Mouse (Mus musculus): ENCODE results near the gene Ttll13.
A peak's percentile ranks its signal among the peaks of the same experiment; 100 is the strongest.

Gene Ttll13

GRCm38 (mm10) chr7:80246148-80246721, at the start of gene Ttll13:
Ttll13 (plus strand) TSS chr7:80246376.
- peak; percentile 98 for DNase-seq (ENCODE audit: low read depth, low spot score)

- DNase-seq (ENCODE audit: low read depth, low spot score) = no peak
These were observed 48.8 kb upstream of the Ttll13 start for GRCm38 (mm10) chr7:80197371-80197770.

DNA sequence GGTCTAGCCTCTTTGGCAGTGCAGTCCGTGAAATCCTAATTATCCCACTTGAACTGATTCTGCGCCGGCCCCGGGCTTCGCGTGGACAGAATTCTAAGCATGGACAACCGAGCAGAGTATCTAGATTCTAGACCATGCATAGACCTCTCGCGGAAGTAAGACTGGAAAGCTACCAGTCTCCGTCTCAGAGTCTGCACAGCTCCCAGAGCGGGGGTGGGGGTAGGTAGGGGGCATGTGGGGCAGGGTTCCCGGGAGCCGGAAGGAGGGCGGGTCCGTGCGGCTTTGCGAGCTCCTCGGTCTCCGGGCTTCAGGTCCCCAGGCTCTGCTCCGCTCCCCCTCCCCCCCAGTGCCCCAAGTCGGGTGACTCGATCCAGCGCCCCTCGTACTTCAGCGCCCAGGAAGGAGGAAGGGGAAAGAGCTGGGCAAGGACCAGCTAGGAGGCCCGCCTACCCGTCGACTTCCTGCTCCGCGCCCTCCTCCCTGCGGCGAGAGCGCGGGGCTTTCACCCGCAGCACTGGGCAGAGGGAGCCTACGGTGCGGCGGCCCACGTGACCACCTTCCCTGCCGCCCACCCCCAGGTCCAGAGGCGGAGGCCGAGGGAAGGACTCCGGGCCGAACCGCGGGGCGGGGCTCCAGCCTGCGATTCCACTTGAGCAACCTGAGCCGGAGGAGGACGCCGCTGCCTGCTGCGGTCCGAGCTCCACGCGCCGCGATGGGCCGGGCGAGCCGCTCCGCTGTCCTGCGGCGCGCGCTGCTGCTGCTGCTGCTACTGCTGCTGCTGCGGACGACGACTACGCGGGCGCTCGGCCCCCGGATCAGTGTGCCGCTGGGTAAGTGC, 48.0 kb upstream of the Ttll13 start:
- peak; percentile 93 for DNase-seq (ENCODE audit: low read depth, low spot score)

DNA sequence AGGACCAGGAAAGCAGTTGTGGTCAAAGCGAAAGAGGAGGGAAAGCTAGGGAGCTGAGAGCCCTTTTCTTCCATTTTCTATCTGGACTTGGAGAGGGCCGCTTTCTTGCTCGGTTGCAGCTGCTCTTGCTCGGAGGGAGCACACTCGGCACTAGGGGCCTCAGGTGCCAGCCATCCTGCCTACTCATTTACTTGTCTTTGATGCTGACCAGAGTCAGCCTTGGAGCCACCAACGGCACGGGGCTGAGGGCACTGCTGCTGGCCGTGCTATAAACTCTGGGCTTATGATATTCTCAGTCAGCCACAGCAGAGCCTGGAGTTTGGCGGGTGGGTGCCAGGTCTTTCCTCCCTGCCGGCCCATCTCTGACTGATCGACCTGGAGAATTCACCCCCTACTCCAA, 47.3 kb upstream of the Ttll13 start:
- no peak for DNase-seq (ENCODE audit: low read depth, low spot score)

GRCm38 (mm10) chr7:80199286-80199685, 46.9 kb upstream of the Ttll13 start:
- no peak for DNase-seq (ENCODE audit: low read depth, low spot score)

- DNase-seq (ENCODE audit: low read depth, low spot score) = no peak
These were observed 46.2 kb upstream of the Ttll13 start for GRCm38 (mm10) chr7:80199851-80200587.

DNA sequence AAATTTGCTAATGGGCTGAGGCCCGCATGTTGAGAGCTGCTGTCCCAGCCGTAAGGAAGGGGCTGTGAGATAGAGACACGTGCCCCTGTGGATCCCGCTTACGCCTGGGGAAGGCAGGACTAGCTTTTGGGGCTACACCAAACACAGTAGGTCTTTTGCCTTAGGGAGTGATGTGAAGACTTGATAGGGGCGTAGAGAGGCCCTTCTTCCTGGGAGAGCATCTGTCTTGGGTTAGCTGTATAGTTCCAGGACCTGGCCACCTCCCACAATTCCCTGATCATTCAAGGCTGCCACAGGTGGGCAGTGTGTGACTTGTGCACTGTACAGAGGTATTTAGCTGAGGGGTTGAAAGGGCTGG, 45.6 kb upstream of the Ttll13 start:
- no peak for DNase-seq (ENCODE audit: low read depth, low spot score)

- DNase-seq (ENCODE audit: low read depth, low spot score) = no peak
These were observed 45.1 kb upstream of the Ttll13 start for GRCm38 (mm10) chr7:80200963-80201539.

DNA sequence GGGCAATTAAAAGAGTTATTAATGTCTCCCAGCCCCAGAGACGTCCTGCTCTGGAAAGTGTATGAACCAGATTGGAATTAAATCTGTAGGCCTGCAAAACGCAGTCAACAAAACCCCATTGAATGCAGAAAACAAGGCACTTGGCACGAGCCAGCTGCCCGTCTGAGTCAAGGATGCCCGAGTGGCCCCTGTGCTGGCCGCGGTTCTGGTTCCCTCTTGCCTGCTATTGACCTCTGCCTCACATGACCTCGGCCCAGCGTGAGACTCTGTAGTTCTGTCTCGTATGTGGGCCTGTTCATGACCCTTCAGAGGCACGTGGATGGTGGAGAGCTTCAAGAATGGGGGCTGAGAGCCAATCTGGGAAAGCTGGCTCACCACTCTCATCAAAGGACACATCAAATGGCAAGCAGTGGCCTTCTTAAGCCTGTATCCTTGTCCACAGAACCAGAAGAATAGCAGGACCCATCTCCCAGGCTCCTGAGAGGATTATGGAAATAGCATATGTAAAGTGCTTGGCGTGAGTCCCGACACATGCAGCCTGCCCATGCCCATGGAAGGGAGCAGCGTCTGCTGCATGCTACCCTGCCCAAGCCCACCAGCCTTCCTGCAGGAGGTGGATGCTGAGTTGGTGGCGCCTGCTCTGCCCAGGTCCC, 44.2 kb upstream of the Ttll13 start:
- DNase-seq (ENCODE audit: low read depth, low spot score) = no peak

DNA sequence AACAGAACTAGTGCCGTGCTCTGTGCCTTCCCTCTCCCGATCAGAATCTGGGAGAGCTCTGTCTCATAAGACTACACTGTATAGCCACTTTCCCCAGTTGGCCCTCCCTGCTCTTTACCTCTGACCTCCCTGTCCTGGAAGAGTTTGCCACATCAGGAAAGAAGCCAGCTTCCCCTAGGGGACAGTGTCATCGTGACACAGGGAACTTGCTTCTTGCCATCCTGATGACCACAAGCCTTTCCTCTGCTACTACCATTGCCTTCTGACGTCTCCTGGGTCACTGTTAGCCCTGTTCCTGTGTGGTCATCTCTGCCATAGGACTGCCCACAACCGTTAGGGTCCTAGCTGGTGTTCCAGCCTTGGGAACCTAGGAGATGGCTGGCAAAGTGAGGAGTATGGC, 43.2 kb upstream of the Ttll13 start:
- DNase-seq (ENCODE audit: low read depth, low spot score) = no peak

DNA sequence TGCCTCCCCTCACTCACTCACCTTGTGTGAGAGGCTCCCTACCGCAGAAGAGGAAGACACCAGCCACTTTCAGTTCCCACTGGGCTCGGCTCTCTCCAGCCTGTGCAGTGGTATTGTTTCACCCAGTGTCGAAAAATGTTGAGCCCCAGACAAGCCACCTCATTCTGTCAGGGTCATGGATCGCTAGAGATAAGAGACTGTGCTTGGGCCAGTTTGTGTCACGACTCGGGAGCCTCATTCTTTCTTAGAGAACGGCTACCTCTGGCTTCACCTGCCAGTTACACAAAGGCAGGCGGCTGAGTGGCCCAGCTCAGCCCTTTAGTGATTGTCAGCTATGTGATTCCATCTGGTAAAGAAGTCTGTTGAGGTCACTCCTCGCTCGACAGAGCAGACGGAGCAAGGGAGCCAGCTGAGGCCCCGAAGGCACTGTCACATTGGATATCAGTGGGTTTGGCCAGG, 42.5 kb upstream of the Ttll13 start:
- DNase-seq (ENCODE audit: low read depth, low spot score) = no peak

GRCm38 (mm10) chr7:80204362-80204761, 41.8 kb upstream of the Ttll13 start:
- no peak for DNase-seq (ENCODE audit: low read depth, low spot score)

GRCm38 (mm10) chr7:80204961-80205360, 41.2 kb upstream of the Ttll13 start:
- DNase-seq (ENCODE audit: low read depth, low spot score) = no peak

- DNase-seq (ENCODE audit: low read depth, low spot score) = no peak
These were observed 40.2 kb upstream of the Ttll13 start for GRCm38 (mm10) chr7:80205705-80206589.

DNA sequence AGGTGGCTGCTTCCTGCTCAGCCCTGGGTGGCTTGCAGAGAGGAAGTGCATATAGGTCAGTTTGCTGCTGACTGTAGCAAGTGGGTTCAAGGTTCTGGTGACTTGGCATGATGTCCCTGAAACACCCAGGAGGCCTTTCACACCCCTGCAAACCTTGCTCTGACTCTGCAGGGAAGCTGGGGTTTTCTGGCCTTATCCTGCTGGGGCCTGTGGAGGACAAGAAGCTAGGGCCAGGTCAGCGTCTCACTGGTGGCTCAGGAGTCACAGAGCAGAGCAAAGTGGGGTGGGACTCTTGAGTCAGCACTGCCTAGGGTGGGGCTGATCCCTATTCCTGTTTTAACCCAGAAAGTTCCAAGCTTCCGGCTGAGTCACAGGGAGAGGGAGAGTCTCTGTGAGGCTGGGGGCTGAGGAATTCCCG, 38.9 kb upstream of the Ttll13 start:
- no peak for DNase-seq (ENCODE audit: low read depth, low spot score)

DNA sequence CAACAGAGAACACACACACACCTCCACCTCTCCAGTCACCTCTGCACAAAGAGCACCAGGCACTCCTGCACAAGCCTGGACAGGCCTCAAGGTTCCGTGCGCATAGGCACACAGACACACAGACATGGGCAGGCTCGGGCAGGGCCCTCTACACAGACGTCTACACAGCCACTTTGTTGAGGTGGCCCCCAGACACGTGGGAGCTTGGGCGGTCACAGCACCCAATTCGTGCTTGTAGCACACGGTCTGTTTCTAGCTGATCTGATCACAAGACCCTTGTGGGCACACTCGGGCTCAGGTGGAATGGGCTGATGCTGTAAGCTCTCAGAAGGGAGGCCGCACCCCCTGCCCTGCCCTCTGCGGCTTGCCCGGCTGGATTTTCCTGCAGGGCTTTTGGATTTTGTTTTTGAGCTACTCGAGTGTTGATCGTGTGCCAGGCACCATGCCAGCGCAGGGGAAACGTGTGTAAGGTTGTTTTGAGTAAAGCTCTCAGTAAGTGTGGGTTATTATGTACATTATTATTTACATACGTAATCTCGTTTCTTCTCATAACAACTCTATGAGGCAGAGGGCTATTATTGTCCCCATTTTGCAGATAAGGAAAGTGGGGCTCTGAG, 38.0 kb upstream of the Ttll13 start:
- DNase-seq (ENCODE audit: low read depth, low spot score) = no peak

- DNase-seq (ENCODE audit: low read depth, low spot score) = no peak
These were observed 37.3 kb upstream of the Ttll13 start for GRCm38 (mm10) chr7:80208738-80209430.

GRCm38 (mm10) chr7:80209669-80210068, 36.5 kb upstream of the Ttll13 start:
- no peak for DNase-seq (ENCODE audit: low read depth, low spot score)

DNA sequence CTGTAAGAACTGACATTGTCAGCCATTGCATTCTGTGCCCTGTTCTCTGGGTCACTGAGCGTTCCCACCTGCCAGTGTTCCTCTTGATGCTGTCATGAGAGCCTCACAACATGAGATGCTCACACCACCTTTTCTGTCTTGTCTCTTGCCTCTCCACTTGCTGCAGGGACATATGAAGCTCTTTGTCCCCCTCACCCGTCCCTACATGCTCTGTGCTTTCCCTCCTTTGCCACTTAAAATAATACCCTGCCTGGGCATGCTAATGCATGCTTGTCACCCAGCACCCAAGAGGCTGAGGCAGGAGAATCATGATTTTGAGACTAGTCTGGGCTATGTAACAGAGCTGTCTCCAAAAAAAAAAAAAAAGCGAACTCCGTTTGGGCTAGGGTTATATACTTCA, 35.2 kb upstream of the Ttll13 start:
- no peak for DNase-seq (ENCODE audit: low read depth, low spot score)

DNA sequence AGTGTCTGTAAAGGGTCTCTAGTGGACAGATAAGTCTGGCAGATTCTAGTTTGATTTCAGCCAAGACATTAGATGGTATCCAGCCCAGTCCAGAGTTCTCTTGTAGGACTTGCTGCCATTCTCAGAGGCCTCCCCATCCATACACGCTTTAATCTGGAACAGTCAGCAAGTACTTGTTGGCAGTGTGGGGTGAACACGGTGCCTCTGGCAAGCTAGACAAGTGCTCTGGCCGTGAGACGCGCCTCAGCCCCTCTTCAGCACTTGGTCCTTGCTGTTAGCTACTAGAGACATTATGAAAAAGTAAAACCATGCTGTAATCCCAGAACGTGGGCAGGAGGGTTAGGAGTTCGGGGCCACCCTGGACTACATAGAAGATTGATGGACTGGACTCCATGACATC, 32.6 kb upstream of the Ttll13 start:
- no peak for DNase-seq (ENCODE audit: low read depth, low spot score)
